Mouse (Mus musculus): ENCODE results near the gene Baz2b. TPM values are rescaled to one million over a fixed set of nuclear protein-coding genes. Genes with fewer than 3 reads are reported as not detected.
A peak's percentile ranks its signal among the peaks of the same experiment; 100 is the strongest.
"Not testable (repeated sequence)": the region's sequence is repeated elsewhere in the genome, so short reads cannot be mapped to it uniquely, and the experiment has no call there.

The Baz2b gene
- total RNA-seq, 2 experiments from 2014 or later: 50.7 to 62.7 TPM

GRCm38 (mm10) chr2:60096625-60097024 lies 113.0 kb downstream of the Baz2b start:
- DNase-seq (ENCODE audit: low spot score in 2 of 2): no peak

- no peak for DNase-seq (ENCODE audit: low spot score in 2 of 2)
Observed at GRCm38 (mm10) chr2:60090280-60090679, 119.4 kb downstream of the Baz2b start.

- DNase-seq (ENCODE audit: low spot score in 2 of 2): no peak
Observed at GRCm38 (mm10) chr2:60089528-60090247, 120.0 kb downstream of the Baz2b start.

GRCm38 (mm10) chr2:60088785-60089527 lies 120.7 kb downstream of the Baz2b start:
- DNase-seq (ENCODE audit: low spot score in 2 of 2): no peak

- DNase-seq (ENCODE audit: low spot score in 2 of 2): no peak
Observed at GRCm38 (mm10) chr2:60086197-60086903, 123.3 kb downstream of the Baz2b start.

GRCm38 (mm10) chr2:60084823-60085222 lies 124.8 kb downstream of the Baz2b start:
- DNase-seq (ENCODE audit: low spot score in 2 of 2): no peak

- DNase-seq (ENCODE audit: low spot score in 2 of 2): peak; percentile 44 to 87
Observed at GRCm38 (mm10) chr2:60082984-60083636, 126.5 kb downstream of the Baz2b start.

- DNase-seq (ENCODE audit: low spot score in 2 of 2): no peak
Observed at GRCm38 (mm10) chr2:60082225-60082624, 127.4 kb downstream of the Baz2b start.

GRCm38 (mm10) chr2:60080831-60081230 lies 128.8 kb downstream of the Baz2b start:
- DNase-seq (ENCODE audit: low spot score in 2 of 2): no peak

- no peak for DNase-seq (ENCODE audit: low spot score in 2 of 2)
Observed at GRCm38 (mm10) chr2:60077631-60078030, 132.0 kb downstream of the Baz2b start.

GRCm38 (mm10) chr2:60076800-60077199 lies 132.8 kb downstream of the Baz2b start:
- no peak for DNase-seq (ENCODE audit: low spot score in 2 of 2)

- DNase-seq (ENCODE audit: low spot score in 2 of 2): no peak
Observed at GRCm38 (mm10) chr2:60076025-60076424, 133.6 kb downstream of the Baz2b start.

GRCm38 (mm10) chr2:60073798-60074197 lies 135.8 kb downstream of the Baz2b start:
- not testable (repeated sequence) for DNase-seq (ENCODE audit: low spot score in 2 of 2)

- DNase-seq (ENCODE audit: low spot score in 2 of 2): no peak
Observed at GRCm38 (mm10) chr2:60071813-60072212, 137.8 kb downstream of the Baz2b start.

GRCm38 (mm10) chr2:60070938-60071337 lies 138.7 kb downstream of the Baz2b start:
- no peak for DNase-seq (ENCODE audit: low spot score in 2 of 2)

- DNase-seq (ENCODE audit: low spot score in 2 of 2): no peak
Observed at GRCm38 (mm10) chr2:60068468-60068867, 141.2 kb downstream of the Baz2b start.

GRCm38 (mm10) chr2:60065415-60065814 lies 144.2 kb downstream of the Baz2b start:
- DNase-seq (ENCODE audit: low spot score in 2 of 2): no peak

- no peak for DNase-seq (ENCODE audit: low spot score in 2 of 2)
Observed at GRCm38 (mm10) chr2:60060185-60060775, 149.4 kb downstream of the Baz2b start.

- no peak for DNase-seq (ENCODE audit: low spot score in 2 of 2)
Observed at GRCm38 (mm10) chr2:60059300-60059699, 150.3 kb downstream of the Baz2b start.

GRCm38 (mm10) chr2:60056043-60056442 lies 153.6 kb downstream of the Baz2b start:
- no peak for DNase-seq (ENCODE audit: low spot score in 2 of 2)

All from layer of hippocampus, adult 18-20 months (tissue).